Mouse (Mus musculus): Measurements from ENCODE around the gene Rpp25l. TPM values are rescaled to one million over a fixed set of nuclear protein-coding genes. Genes with fewer than 3 reads are reported as not detected.

The Rpp25l gene
- polyA plus RNA-seq, 1 experiment from 2014 or later, result 59.5 TPM

Other genes starting within 250 kb of the Rpp25l start
- gene Kif24, start 248.6 kb downstream of the Rpp25l start, polyA plus RNA-seq (2015; fragmentation: Nextera tagmentation; extraction: Ambion mirVana), result 5.5 and 6.1 TPM in 2 replicates
- gene Nudt2, start 248.4 kb downstream of the Rpp25l start, polyA plus RNA-seq (2015; fragmentation: Nextera tagmentation; extraction: Ambion mirVana), result 48.0 and 55.7 TPM in 2 replicates
- gene AI464131, start 210.5 kb downstream of the Rpp25l start, polyA plus RNA-seq (2015; fragmentation: Nextera tagmentation; extraction: Ambion mirVana), result 5.7 and 6.4 TPM in 2 replicates
- 0.30 and 0.55 TPM in 2 replicates for gene 1110017D15Rik, start 196.2 kb downstream of the Rpp25l start, polyA plus RNA-seq (2015; fragmentation: Nextera tagmentation; extraction: Ambion mirVana)
- 2.9 and 3.5 TPM in 2 replicates for gene Fam219a, start 144.0 kb downstream of the Rpp25l start, polyA plus RNA-seq (2015; fragmentation: Nextera tagmentation; extraction: Ambion mirVana)
- 3.0 and 3.7 TPM in 2 replicates for gene Dnaic1, start 143.8 kb downstream of the Rpp25l start, polyA plus RNA-seq (2015; fragmentation: Nextera tagmentation; extraction: Ambion mirVana)
- gene Enho, start 73.2 kb downstream of the Rpp25l start, polyA plus RNA-seq (2015; fragmentation: Nextera tagmentation; extraction: Ambion mirVana), result 18.3 and 24.0 TPM in 2 replicates
- gene Cntfr, start 16.4 kb downstream of the Rpp25l start, polyA plus RNA-seq (2015; fragmentation: Nextera tagmentation; extraction: Ambion mirVana), result 8.3 and 11.8 TPM in 2 replicates
- gene Il11ra1, start 13.5 kb downstream of the Rpp25l start, polyA plus RNA-seq (2015; fragmentation: Nextera tagmentation; extraction: Ambion mirVana), result 153 and 157 TPM in 2 replicates
- 124 and 130 TPM in 2 replicates for gene Dctn3, start 9.6 kb upstream of the Rpp25l start, polyA plus RNA-seq (2015; fragmentation: Nextera tagmentation; extraction: Ambion mirVana)
- not detected in 2 replicates for gene Arid3c, start 17.6 kb upstream of the Rpp25l start, polyA plus RNA-seq (2015; fragmentation: Nextera tagmentation; extraction: Ambion mirVana)
- gene Galt, start 41.7 kb upstream of the Rpp25l start, polyA plus RNA-seq (2015; fragmentation: Nextera tagmentation; extraction: Ambion mirVana), result 39.6 and 47.9 TPM in 2 replicates
- gene Sigmar1, start 42.6 kb upstream of the Rpp25l start, polyA plus RNA-seq (2015; fragmentation: Nextera tagmentation; extraction: Ambion mirVana), result 81.6 and 82.2 TPM in 2 replicates
- 31.5 and 33.7 TPM in 2 replicates for gene Ccl27a, start 60.7 kb upstream of the Rpp25l start, polyA plus RNA-seq (2015; fragmentation: Nextera tagmentation; extraction: Ambion mirVana)
- gene Gm21541, start 190.1 kb upstream of the Rpp25l start, polyA plus RNA-seq (2015; fragmentation: Nextera tagmentation; extraction: Ambion mirVana), result 21.4 and 22.9 TPM in 2 replicates
- 2.1 and 2.7 TPM in 2 replicates for gene Gm20878, start 228.0 kb upstream of the Rpp25l start, polyA plus RNA-seq (2015; fragmentation: Nextera tagmentation; extraction: Ambion mirVana)